Mouse (Mus musculus) heart, adult 10 weeks (tissue): ENCODE results near the gene Glra1. TPM values are rescaled to one million over a fixed set of nuclear protein-coding genes. Genes with fewer than 3 reads are reported as not detected.

Experiments
- polyA plus RNA-seq: library from polyadenylated mRNA; stranded (reverse); fragments of 350-450 nt; fragmentation: Illumina TruSeq; extraction: RNeasy Lipid Tissue Mini Kit (QIAGEN cat#74804); gene quantifications from one replicate; pipeline ENCODE4 v1.2.3, GENCODE M21; 2014; ENCODE audit warnings: low read depth, low replicate concordance

Gene Glra1
- polyA plus RNA-seq: not detected

GRCm38 (mm10) chr11:55607808-55608523 is at the start of gene Glra1:
TSS of gene Glra1 (minus strand) at chr11:55608198.

DNA sequence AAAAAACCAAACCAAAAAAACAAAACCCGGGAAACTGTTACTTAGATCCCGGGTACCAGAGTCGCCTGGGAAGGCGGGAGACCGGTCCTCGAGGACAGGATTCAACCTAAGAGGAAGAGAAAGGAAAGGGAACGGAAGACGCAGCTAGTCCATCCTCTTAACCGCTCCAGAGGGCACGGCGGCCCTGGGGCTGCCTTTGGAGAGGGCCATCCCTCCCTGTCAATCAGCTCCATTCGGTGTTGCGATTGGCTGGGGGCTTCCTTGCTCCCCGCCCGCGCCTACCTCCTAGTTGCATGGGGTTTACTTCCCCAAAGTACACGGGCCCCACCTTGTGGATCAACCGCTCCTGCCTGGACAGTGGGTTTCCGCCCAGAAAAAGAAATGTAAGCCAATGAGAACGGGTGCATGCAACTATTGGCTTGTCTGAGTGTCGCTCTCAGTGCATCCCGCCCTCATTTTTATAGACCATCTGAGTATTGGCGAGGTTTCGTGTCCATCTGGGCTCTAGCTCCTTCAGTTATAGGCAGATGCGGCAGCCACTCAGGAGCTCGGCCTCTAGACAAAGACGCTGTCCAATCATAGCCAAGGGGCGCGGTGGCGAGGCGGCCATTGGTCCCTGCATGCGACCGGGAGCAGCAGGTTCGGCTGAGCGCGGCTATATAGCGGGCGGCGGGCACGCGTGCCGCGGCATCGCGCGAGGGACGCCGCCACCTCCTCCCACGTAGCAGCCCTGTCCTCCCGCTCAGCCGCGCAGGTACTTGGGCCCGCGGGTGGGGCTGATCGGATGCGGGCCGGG is 138.8 kb downstream of the Glra1 start, which contains the start of gene G3bp1:
TSS of gene G3bp1 (plus strand) at position 638 of the 796 bp plus-strand sequence.

Other genes with a start within 250 kb of the Glra1 start
- 265 TPM for gene Sparc, start 185.0 kb downstream of the Glra1 start, polyA plus RNA-seq
- 120 TPM for gene Atox1, start 147.0 kb downstream of the Glra1 start, polyA plus RNA-seq
- 38.6 TPM for gene G3bp1, start 138.5 kb downstream of the Glra1 start, polyA plus RNA-seq